Mouse (Mus musculus) cortical plate, adult 2 months (tissue): ENCODE measurements around the gene Mybpc2.

Source experiments
- CTCF ChIP-seq: fragments of 200-500 bp; IDR thresholded peaks from 2 replicates; pipeline ENCODE4 v1.5.1; 2011; ENCODE audit warnings: mild to moderate bottlenecking, control low read depth, low read length; ENCODE audit not compliant: insufficient read depth; ENCODE audit errors: extremely low read depth
- POLR2A ChIP-seq: fragments of 200-500 bp; IDR thresholded peaks from 2 replicates; pipeline ENCODE4 v1.6.1; 2011; ENCODE audit warnings: mild to moderate bottlenecking, low read length, control low read depth; ENCODE audit not compliant: insufficient read depth; ENCODE audit errors: extremely low read depth

DNA sequence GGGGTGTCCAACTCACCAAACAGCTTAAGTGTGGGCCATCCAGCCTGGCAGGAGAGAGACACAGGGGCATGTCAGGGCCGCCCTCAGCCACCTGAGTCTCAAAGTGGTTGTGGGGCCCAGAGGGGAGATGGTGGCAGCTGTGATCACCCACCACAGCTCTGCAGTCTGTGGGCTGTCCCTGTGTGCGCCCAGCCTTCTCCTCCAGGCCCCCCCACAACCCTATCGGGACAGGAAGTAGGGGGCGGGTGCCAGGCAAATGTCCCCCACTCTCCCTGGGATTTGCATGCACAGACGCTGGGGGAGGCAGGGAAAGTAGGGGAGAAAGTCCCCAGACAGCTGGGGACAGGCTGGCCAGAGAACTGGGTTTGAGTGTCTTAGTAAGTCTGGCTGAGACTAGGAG is 6.8 kb upstream of the Mybpc2 start:
- TF ChIP-seq CTCF (no peak), POLR2A (no peak)
